Mouse (Mus musculus) kidney, adult 2 months (tissue): ENCODE data around the gene Gtf2e1.

Source experiments
- CTCF ChIP-seq: fragments of 200-500 bp; conservative IDR thresholded peaks from 2 replicates; pipeline ENCODE4 v1.5.1; 2011; ENCODE audit warnings: low read depth, mild to moderate bottlenecking, control low read depth, low read length, moderate library complexity, mixed read lengths; ENCODE audit not compliant: insufficient read depth, insufficient read length
- POLR2A ChIP-seq: fragments of 200-500 bp; IDR thresholded peaks from one replicate; pipeline ENCODE4 v1.6.1; 2011; ENCODE audit warnings: low read depth, low read length, control low read depth

DNA sequence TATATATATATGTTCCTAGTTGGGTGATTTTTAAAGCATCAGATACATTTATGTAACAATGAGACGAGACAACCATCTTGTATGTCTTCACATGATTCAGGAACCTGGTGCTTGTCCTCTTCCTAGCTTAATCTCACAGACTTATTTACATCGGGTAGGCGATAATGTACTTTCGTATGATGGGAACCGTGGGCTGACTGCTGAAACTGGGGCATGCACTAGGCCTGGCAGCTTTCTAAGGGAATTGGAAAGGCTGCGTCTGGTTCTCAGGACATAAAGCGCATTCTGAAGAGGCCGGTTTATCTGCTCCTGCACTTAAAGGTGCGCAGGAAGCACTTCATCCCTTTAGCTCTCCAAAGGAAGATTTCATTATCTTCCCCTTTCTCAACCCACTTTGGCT lies 32.8 kb downstream of the Gtf2e1 start:
- no peak for TF ChIP-seq CTCF
- no peak for TF ChIP-seq POLR2A
